Mouse (Mus musculus) bone marrow macrophage, adult 2 months (primary cell): Measurements from ENCODE around the gene Bcl2.

Experiments used
- CTCF ChIP-seq: IDR thresholded peaks from 2 replicates; pipeline ENCODE4 v1.5.1; 2012; ENCODE audit warnings: low read depth, mild to moderate bottlenecking, low read length, moderate library complexity
- POLR2A ChIP-seq: IDR thresholded peaks from 2 replicates; pipeline ENCODE4 v1.6.1; 2012; ENCODE audit warnings: mild to moderate bottlenecking, low read depth, low read length, borderline replicate concordance

DNA sequence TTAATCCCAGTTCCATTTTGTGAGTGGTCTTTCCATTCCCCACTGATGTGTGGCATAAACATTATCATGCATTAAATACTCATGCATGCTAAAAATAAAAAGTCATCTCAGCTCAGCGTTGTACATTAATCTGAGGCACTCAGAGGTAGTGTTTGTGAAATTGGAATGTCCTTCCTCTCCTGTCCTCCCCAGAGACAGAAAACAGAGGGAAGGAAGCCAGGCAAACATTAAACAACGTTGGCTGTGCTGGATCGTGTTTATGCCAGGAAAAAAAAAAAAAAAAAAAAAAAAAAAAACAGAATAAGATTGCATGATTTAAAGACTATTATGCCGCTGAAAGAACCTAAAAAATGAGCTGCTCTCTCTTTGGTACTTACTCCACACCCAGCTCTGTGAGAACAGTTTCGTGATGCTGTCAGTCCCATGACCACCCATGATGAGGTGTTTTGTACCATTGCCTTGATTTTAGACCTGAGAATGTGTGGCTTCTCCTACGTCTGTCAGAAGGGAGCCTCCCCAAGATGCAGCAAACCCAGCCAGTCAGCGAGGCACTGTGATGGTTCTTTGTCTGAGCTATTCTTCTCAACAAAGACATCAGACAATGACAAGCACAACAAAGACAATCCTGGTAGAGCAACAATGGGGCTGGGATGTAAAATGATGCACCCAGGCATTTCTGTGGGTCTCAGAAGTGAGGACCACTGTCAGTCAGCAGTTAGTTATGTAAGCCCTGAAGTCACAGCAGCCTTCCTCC lies 200.0 kb downstream of the Bcl2 start:
- no peak for TF ChIP-seq CTCF
- no peak for TF ChIP-seq POLR2A
